Mouse (Mus musculus) CH12.LX (cell line): Measurements from ENCODE around the gene Nfatc2ip.

Source experiments
- CHD2 ChIP-seq: IDR thresholded peaks from 2 replicates; pipeline ENCODE4 v1.6.1; 2011; ENCODE audit warnings: low read length, improper control_type of control experiment
- CTCF ChIP-seq, 2 experiments: IDR thresholded peaks in 1 of 2; conservative IDR thresholded peaks in 1 of 2; 2 replicates each; pipeline ENCODE4 v1.5.1; 2011 to 2012; ENCODE audit warnings: low read depth in 2 of 2, low read length in 2 of 2, improper control_type of control experiment in 1 of 2, inconsistent platforms in 1 of 2, mild to moderate bottlenecking in 1 of 2, moderate library complexity in 1 of 2
- EP300 ChIP-seq: IDR thresholded peaks from 2 replicates; pipeline ENCODE4 v1.6.1; 2011; ENCODE audit warnings: low read length, improper control_type of control experiment
- HCFC1 ChIP-seq: IDR thresholded peaks from 2 replicates; pipeline ENCODE4 v1.6.1; 2012; ENCODE audit warnings: low read depth, mild to moderate bottlenecking, inconsistent platforms, low read length, improper control_type of control experiment
- IRF4 ChIP-seq: IDR thresholded peaks from 2 replicates; pipeline ENCODE4 v1.6.1; 2014; ENCODE audit warnings: low read depth, mild to moderate bottlenecking, inconsistent platforms, low read length, improper control_type of control experiment
- JUN ChIP-seq: IDR thresholded peaks from 2 replicates; pipeline ENCODE4 v1.6.1; 2011; ENCODE audit warnings: low read depth, mild to moderate bottlenecking, low read length, improper control_type of control experiment, moderate library complexity; ENCODE audit not compliant: insufficient read depth
- MAZ ChIP-seq: IDR thresholded peaks from 2 replicates; pipeline ENCODE4 v1.6.1; 2012; ENCODE audit warnings: low read depth, mild to moderate bottlenecking, inconsistent platforms, low read length, improper control_type of control experiment, moderate library complexity
- NRF1 ChIP-seq: IDR thresholded peaks from 2 replicates; pipeline ENCODE4 v1.6.1; 2014; ENCODE audit warnings: low read depth, mild to moderate bottlenecking, inconsistent platforms, low read length, improper control_type of control experiment, moderate library complexity
- POLR2A ChIP-seq: IDR thresholded peaks from 2 replicates; pipeline ENCODE4 v1.6.1; 2011; ENCODE audit warnings: low read depth, mild to moderate bottlenecking, improper control_type of control experiment, low read length
- POLR2AphosphoS2 ChIP-seq: IDR thresholded peaks from 2 replicates; pipeline ENCODE4 v1.6.1; 2011; ENCODE audit warnings: low read depth, low read length, improper control_type of control experiment
- RAD21 ChIP-seq: IDR thresholded peaks from 2 replicates; pipeline ENCODE4 v1.6.1; 2011; ENCODE audit warnings: low read depth, mild to moderate bottlenecking, low read length, improper control_type of control experiment, moderate library complexity
- TBP ChIP-seq: conservative IDR thresholded peaks from 2 replicates; pipeline ENCODE4 v1.6.1; 2011; ENCODE audit warnings: low read depth, low read length, improper control_type of control experiment
- USF1 ChIP-seq: IDR thresholded peaks from 2 replicates; pipeline ENCODE4 v1.6.1; 2014; ENCODE audit warnings: low read depth, mild to moderate bottlenecking, inconsistent platforms, low read length, improper control_type of control experiment

GRCm38 (mm10) chr7:126414725-126415124, 18.2 kb upstream of the Nfatc2ip start, which contains the start of gene Cd19:
- TF ChIP-seq TBP (0 out of 2 replicates have a peak, but pooled peaks have one; percentile 63), NRF1 (peak; percentile 59), HCFC1 (peak; percentile 46), POLR2AphosphoS2 (no peak; the same call in 1 of the 2 replicates), CTCF (conservative IDR thresholded peaks at IDR 0.05 in 1 of 2, IDR thresholded peaks at IDR 0.05 in 1 of 2; ENCODE audit: low read depth in 2 of 2, low read length in 2 of 2) (no peak), POLR2A (peak; percentile 87), CHD2 (no peak), EP300 (0 out of 2 replicates have a peak, but pooled peaks have one; percentile 13), JUN (no peak), MAZ (no peak), USF1 (no peak), RAD21 (no peak; the same call in 1 of the 2 replicates), IRF4 (no peak)
